Mouse (Mus musculus): ENCODE results near the gene Gm14401. TPM values are rescaled to one million over a fixed set of nuclear protein-coding genes. Genes with fewer than 3 reads are reported as not detected.

Gm14401 gene
- under 1 TPM in 1 of 2 experiments, not detected in 1; 0.58 TPM for polyA plus RNA-seq (2017; shearing (Covaris generic))

DNA sequence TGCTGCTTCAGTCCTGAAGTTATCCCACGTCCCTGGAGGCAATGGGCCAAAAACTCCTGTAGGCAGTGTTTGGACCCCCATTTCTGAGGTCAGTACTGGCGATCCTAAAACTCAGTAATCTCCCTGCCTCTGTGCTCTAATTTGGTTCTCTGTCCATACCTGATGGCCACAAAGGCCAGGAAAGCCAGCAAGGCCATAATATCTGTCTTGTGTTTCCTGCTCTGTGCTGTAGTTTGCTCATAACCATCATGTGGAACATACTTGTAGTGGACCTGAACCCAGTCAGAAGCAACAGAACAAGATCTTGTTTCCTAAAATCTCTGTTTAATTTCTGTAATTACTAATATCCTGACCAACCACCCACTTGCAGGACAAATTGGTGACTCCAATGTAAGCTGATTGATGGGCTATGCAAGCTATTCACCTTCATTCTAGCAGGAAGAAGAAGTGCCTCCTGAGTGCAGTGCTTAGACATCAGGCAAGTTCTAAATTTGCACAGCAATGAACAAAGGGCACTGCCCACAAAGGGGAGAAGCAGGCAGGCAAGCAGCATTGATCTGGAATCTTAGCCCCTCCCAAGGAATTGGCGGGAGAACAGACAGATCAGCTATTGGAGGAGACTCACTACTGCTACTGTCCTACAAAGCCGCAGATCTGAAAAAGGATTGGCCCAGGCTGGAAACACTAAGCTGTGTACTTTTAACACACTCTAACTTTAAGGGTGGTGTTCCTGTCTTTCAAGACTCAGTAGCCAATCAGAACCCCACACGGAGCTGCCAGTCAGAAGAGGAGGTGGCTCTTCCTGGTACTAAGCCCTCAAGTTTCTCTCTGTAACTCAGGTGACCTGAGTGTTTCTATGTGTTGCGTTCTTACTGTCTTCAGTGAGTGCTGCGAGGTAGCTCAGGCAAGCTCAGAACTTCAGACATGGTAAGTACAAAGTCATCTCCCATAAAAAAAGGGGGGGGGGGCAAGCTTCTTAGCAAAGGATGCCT is at the start of gene Gm14401:
TSS of gene Gm14401 (plus strand) at position 889 of the 992 bp plus-strand sequence.

Other genes starting within 250 kb of the Gm14401 start
- not detected for gene Gm14408, start 243.2 kb upstream of the Gm14401 start, polyA plus RNA-seq (2017; shearing (Covaris generic))
- 1 to 10 TPM; 3.5 to 3.9 TPM for gene Gm14296, start 146.5 kb upstream of the Gm14401 start, polyA plus RNA-seq (2017; shearing (Covaris generic))
- gene Gm14419, start 73.4 kb upstream of the Gm14401 start, polyA plus RNA-seq (2017; shearing (Covaris generic)) = 1 to 10 TPM; 1.0 to 2.6 TPM
- 10 to 100 TPM in 1 of 2 experiments, 1 to 10 TPM in 1; 5.9 to 14.5 TPM for gene Gm14410, start 132.1 kb downstream of the Gm14401 start, polyA plus RNA-seq (2017; shearing (Covaris generic))
- not detected for gene Gm14409, start 192.7 kb downstream of the Gm14401 start, polyA plus RNA-seq (2017; shearing (Covaris generic))
- gene Gm14412, start 250.0 kb downstream of the Gm14401 start, polyA plus RNA-seq (2017; shearing (Covaris generic)) = under 1 TPM in 1 of 2 experiments, not detected in 1; 0.68 TPM

Measured in activated CD4-positive, CD25-positive, alpha-beta regulatory T cell (primary cell).